Comparison of ENCODE assay signal across 26 mouse cellular contexts in genomic region chr13:110724836-110725235, GRCm38 (mm10).
"Had no signal": no experiment of that assay in that cellular context is flagged by ENCODE, and none has a peak within 500 bp of the region (broad histone marks: within the 10 kb centered on the region; RNA-seq: fewer than 3 reads in every experiment).

No protein-coding gene starts in this region.

- H3K9me3 ChIP-seq: heart, embryonic 10.5 days; heart, embryonic 12.5 days; hindbrain, embryonic 10.5 days; hindbrain, embryonic 12.5 days; limb, embryonic 10.5 days; limb, embryonic 12.5 days; liver, embryonic 13.5 days; liver, embryonic 15.5 days had no signal

- ATAC-seq: hindbrain, embryonic 16.5 days; intestine, embryonic 16.5 days; liver, postnatal 0 days had no signal

- H3K27me3 ChIP-seq: heart, embryonic 12.5 days; hindbrain, embryonic 12.5 days; limb, embryonic 12.5 days; liver, embryonic 13.5 days; liver, embryonic 15.5 days had no signal

- H3K36me3 ChIP-seq: heart, embryonic 10.5 days; heart, embryonic 12.5 days; hindbrain, embryonic 10.5 days; hindbrain, embryonic 12.5 days; limb, embryonic 10.5 days; limb, embryonic 12.5 days; liver, embryonic 13.5 days; liver, embryonic 15.5 days had no signal

- H3K4me1 ChIP-seq: hindbrain, embryonic 10.5 days; hindbrain, embryonic 12.5 days; liver, embryonic 13.5 days; liver, embryonic 15.5 days had no signal

- DNase-seq: gastrocnemius, adult 2 months; gastrocnemius, postnatal 10 days; gastrocnemius, postnatal 25 days; heart, adult 18-20 months; heart, postnatal 10 days; heart, postnatal 4 days; kidney, adult 18-20 months; kidney, adult 8-10 months; kidney, postnatal 14 days; kidney, postnatal 36 days; liver; liver, embryonic 13.5 days; liver, postnatal 0 days had no signal

- H3K27ac ChIP-seq: gastrocnemius, adult 2 months; heart, embryonic 10.5 days; hindbrain, embryonic 10.5 days; hindbrain, embryonic 12.5 days; hindbrain, embryonic 14.5 days; kidney, postnatal 0 days; left cerebral cortex, adult 2 months; limb, embryonic 10.5 days; limb, embryonic 12.5 days; liver, embryonic 13.5 days; liver, embryonic 15.5 days had no signal

- H3K4me2 ChIP-seq: heart, embryonic 12.5 days; hindbrain, embryonic 12.5 days; hindbrain, embryonic 14.5 days; limb, embryonic 12.5 days; liver, embryonic 11.5 days; liver, embryonic 13.5 days; liver, embryonic 15.5 days had no signal

- H3K9ac ChIP-seq: heart, embryonic 12.5 days; hindbrain, embryonic 12.5 days; hindbrain, embryonic 14.5 days; limb, embryonic 12.5 days; liver, embryonic 13.5 days; liver, embryonic 15.5 days; liver, postnatal 0 days had no signal

- H3K4me3 ChIP-seq: gastrocnemius, adult 2 months; heart, embryonic 10.5 days; heart, embryonic 12.5 days; hindbrain, embryonic 10.5 days; hindbrain, embryonic 12.5 days; left cerebral cortex, adult 2 months; limb, embryonic 10.5 days; limb, embryonic 12.5 days; liver, embryonic 13.5 days; liver, embryonic 15.5 days had no signal
